Mouse (Mus musculus) thymus, adult 18-20 months (tissue): ENCODE results near the gene Polrmt.

Experiments
- DNase-seq, 2 experiments: peaks; one replicate each; pipeline ENCODE4 v3.0.0; 2022; ENCODE audit warnings: mixed read lengths in 2 of 2

Polrmt gene

DNA sequence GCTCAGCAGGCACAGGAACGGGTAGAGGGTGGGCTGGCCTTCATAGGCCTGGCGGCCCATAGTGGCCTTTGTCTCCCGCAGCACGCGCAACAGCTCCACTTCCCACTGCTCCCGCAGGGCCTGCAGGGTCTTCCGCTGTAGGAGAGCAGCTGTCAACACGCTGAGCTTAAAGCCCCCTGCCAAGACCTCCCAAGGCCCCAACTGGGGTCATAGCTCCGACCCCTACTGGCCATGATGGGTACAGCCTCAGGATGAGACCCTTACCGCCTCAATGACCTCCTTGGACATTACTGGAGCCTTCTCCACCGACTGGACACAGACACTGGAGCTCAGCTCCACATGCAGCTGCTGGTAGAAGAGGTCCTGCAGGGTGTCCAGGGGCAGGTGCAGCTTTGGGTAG lies 5.5 kb downstream of the Polrmt start:
- no peak for DNase-seq

DNA sequence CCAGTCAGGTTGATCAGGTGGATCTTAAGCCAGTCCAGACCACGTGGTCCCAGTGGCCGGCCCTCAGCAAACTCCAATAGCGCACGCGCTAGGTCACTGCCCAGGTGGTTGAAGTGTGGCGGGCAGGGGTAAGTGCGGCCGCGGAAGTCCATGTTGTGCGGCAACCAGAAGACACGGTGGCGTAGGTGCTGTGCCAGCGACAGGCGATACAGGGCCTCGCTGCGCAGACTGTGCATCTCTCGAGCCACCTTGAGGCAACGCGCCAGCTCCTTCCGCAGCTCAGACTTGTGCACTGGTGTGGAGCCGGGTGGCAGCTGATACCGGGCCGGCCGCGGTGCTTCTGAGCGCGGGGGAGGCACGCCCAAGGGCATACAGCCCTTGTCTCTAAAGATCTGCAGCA lies 7.1 kb downstream of the Polrmt start:
- no peak for DNase-seq

DNA sequence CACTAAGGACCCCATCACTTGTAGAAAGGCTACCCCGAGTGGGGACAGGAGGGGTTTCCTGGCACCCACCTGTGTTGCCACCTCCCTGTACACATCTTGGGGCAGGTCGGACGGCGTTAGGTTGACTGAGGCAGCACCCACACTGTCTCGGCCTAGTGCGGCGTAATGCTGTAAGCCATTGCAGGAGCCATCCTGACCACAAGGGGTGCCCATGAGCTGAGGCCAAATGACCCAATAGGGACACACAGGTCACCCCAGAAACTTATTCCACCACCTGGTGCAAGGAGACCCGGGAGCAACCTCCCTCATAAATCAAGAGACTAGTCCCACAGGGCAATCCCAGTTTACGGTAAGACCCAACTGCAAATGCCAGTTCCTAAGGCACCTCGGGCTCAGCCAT lies 8.1 kb downstream of the Polrmt start:
- no peak for DNase-seq

DNA sequence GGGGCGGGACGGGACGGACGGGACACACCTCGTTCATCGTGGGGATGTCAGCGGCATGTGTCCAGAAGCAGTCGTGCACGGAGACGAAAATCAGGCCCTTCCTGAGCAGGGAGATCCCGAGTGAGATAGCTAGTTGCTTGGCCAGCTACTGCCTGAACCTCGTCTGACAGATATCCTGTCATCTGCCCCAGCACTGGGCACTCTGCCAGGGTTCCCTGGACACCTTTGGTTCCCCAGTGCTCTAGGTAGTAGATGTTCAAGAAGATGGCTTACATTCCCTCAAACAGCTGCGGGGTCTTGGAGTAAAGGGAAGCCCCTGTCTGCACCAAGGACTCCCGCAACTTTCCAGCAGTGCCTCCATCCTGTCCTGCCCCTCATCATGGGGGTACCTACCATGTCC lies 9.7 kb downstream of the Polrmt start:
- DNase-seq, result no peak

DNA sequence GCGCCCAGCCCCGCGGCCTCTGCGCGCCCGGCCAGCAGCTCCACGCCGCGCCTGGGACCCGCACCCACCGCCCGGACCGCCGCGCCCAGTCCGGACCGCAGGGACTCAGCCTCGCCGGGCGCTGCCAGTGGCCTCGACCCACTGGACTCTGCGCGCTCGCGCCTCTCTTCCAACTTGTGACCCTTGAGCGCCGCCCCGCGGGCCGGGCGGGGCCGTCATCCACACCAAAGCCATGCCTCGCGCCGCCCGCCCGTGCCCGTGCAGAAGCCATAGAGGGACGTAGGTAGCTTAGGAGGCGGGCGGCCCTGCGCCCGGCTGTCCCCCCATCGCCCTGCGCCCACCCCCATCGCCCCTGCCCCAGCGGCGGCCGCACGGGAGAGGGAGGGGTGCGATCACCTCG lies 11.0 kb downstream of the Polrmt start:
- DNase-seq, result no peak

DNA sequence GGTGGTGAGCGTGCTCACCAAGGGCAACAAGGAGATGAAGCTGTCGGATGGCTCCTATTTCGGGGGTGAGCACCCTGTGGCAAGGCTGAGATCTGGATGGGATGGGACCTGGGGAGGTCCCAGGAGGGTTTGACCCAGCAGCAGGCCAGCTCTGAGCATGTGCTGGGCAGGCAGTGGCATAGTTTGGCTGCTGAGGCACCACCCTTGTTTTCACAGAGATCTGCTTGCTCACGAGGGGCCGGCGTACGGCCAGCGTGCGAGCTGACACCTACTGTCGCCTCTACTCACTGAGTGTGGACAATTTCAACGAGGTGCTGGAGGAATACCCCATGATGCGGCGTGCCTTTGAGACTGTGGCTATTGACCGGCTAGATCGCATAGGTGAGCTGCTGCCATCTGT lies 12.5 kb downstream of the Polrmt start:
- DNase-seq, result no peak

DNA sequence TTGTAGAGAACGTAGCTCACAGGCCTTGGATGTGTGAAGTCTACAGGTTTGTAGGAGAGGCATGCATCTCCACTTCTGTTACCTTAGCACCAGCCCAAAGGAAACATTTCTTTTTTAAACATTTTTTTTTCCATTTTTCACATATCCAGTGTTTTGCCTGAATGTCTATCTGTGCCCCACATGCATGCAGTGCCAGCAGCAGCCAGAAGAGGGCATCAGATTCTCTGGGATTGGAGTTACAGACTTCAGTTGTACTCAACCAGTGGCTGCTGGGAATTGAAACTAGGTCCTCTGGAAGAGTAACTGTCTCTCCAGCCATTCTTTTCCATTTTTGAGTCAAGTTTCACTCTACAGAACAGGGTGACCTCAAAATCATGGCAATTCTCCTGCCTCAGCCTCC lies 13.9 kb downstream of the Polrmt start:
- DNase-seq, result no peak

DNA sequence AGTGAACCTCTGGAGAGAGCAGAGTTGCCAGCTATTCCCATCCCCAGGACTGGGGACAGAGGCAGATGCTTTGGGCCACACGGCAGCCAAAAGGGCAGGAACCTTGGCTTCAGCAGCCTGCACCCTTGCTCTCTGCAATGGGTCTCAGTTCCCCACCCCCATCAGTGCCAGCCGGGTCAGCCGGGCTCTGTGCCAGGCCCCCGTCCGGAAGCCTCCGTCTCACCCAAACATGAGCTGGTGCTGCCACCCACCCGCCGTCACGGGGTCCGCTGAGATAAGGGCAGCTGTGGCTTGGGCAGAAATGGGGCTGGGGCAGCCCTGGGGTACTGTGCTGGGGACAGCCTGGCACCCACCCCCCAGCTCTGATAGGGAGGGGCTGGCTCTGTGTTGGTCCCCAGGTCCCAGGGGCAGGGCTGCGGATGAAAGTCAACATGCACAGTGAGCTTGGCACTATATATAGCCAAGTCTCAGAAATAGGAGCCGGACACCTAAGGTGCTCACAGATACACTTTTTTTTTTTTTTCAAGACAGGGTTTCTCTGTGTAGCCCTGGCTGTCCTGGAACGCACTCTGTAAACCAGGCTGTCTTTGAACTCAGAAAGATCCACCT lies 16.9 kb downstream of the Polrmt start:
- no peak for DNase-seq

DNA sequence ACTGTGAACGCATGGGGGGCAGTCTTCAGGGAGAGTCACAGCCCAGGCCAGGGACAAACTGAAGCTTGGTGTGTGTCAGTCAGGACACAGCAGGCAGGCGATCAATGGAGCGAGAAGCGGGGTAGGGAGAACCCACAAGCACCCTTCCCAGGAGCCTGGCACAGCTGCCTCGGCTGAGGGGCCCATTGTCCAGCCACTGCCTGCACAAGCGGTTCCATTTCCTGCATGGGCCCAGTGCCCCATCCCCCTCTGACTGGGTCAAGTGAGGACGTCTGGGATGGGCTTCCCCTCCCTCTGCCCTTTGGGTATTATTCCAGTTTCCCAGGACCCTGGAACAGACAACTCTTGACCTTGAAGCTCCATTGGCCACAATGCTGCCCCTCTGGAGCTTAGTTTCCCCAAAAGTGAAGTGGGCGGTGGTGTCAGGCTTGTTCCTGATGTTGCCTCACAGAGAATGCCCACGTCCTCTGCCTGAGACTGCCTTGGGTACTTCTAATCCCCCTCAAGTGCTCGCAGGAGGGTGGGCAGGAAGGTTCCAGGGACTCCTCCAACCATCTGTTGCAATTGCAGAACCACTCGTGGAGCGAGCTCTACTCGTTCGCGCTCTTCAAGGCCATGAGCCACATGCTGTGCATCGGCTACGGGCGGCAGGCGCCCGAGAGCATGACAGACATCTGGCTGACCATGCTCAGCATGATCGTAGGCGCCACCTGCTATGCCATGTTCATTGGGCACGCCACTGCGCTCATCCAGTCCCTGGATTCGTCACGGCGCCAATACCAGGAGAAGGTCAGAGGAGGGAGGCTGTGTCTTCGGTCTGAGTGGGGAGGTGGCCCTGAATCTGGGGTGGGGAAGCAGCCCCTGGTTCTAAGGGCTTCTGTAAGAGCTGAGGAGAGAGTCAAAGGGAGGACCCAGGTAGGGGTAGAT lies 17.8 kb downstream of the Polrmt start:
- no peak for DNase-seq

DNA sequence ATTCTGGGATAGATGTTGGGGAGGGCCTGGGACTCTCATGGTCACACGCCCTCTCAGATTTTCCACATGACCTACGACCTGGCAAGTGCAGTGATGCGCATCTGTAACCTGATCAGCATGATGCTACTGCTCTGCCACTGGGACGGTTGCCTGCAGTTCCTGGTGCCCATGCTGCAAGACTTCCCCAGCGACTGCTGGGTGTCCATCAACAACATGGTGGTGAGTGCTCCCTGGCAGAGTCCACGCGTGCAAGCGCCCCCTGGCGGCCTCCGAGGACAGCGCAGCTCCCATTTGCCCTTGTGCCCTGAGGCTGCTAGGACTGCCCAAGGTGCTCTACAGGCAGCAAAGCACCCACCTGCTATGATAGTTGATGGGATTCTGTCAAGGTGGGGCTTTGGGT lies 20.3 kb downstream of the Polrmt start:
- no peak for DNase-seq

DNA sequence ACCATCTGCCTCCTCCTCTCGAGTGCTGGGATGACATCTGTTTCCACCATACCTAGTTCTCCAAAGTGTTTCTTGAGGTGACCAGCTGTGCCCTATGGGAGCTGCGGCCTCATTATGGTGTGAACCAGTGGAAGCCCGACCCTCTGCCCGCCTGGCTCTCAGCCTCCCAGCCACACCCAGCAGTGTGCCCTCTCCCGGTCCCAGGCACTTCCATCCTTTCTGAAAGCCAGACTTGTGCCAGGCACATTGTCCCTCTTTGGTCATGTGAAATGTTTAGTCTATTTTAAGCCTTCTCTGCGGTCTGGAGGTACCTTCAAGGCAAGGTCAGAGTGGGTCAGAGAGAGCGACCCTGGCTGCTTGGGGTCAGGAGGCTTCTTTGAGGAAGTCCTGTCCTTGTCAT lies 22.7 kb downstream of the Polrmt start:
- DNase-seq, result no peak

DNA sequence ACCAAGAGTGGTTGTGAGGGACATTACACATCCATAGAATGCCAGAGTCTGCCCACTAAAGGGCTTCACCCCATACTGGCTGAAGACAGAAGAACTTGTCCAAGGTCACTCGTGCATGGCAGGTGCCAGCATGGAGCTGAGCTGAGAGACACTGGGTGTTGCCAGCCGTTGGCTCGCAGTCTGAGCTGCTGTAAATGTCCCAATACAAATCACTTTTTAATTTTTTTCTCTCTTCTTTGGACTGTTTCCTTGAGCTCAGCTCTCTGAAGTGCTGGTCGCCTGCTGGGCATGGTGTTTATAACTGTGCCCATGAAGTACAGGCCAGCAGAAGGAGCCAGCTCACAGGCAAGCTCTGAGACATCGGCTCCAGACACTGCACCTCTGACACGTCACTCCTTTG lies 23.3 kb downstream of the Polrmt start:
- no peak for DNase-seq

DNA sequence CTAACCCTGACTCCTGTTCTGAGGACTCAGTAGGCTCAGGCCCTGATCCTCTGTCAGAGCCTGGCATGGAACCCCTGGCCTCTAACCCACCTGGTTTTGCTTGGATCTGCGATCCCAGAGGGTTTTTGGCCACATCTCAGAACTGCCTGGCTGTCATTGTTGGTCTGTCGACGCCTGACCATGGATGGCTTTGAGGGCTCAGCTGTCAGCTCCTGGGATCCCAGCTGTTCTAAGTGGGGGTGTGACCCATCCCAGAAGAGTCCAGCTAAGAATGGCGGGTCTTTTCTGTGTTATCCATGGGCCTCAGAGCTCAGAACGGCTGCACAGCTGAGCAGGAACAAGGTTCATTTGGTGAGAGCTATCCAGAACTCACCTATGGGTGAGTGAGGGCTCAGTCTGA lies 25.3 kb downstream of the Polrmt start:
- DNase-seq, result no peak

DNA sequence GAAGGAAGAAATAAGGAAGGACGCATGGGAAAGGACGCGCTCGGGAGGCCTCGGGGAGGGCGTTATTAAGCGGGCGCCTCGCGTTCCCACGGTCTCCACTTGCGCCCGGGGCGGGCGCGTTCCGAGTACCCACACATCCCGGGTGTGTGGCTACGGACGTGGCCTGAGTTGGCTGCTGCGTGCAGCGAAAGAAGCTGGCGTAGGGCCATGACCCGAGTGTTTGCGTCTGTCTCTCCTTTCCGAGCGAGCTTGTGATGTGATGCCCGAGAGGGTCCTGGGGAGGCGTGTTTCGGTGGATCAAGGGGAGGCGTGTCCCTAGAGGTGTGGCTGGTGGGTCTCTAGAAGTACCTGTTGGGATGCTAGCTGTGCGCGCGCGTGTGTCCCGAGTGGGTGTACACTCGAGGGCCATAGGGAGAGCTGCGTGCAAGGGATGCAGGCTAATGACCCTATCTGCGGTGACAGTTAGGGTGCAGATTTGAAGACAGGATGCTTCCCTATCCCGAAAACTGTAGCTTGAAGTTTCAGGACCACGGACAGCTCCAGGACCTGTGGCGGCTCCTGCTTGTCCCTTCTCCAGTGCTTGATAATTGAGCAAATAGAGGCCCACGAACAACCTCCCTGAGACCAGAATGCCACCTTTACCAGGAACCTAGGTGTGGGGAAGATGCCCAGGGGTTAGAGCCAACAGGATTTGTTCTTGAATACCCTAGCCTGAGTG lies 28.6 kb downstream of the Polrmt start:
- no peak for DNase-seq

DNA sequence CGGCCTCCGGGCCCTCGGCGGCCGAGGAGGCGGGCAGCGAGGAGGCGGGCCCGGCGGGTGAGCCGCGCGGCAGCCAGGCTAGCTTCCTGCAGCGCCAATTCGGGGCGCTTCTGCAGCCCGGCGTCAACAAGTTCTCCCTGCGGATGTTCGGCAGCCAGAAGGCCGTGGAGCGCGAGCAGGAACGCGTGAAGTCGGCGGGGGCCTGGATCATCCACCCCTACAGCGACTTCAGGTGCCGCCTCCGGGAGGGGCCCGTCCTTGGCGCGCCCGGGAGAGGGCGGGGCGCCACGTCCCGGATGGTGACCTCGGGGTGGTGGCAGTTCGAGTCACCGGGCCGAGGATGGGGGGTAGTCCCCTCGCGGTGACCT lies 29.4 kb downstream of the Polrmt start:
- no peak for DNase-seq

DNA sequence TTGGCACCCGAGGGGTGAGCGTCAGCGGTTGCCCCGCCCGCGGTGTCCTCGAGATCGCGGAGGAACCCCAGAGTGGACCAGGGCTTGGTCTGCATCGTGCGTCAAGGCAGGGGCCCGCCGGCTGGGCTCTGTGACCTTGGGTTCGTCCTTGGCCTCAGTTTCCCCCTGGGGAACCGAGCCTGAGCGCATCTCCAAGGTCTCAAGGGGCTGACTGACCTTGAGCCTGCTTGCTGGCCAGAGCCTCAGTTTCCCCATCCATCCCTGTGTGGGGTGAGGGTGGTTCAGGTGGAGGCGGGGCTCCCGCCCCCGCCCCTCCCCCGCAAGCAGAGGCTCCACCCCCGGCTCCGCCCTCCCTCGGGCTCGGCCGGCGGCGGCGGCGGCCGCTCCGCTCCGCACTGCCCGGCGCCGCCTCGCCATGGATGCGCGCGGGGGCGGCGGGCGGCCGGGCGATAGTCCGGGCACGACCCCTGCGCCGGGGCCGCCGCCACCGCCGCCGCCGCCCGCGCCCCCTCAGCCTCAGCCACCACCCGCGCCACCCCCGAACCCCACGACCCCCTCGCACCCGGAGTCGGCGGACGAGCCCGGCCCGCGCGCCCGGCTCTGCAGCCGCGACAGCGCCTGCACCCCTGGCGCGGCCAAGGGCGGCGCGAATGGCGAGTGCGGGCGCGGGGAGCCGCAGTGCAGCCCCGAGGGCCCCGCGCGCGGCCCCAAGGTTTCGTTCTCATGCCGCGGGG lies 30.0 kb downstream of the Polrmt start, which contains the start of gene Hcn2:
TSS of gene Hcn2 (plus strand) at position 381 of the 734 bp plus-strand sequence.
- no peak for DNase-seq

DNA sequence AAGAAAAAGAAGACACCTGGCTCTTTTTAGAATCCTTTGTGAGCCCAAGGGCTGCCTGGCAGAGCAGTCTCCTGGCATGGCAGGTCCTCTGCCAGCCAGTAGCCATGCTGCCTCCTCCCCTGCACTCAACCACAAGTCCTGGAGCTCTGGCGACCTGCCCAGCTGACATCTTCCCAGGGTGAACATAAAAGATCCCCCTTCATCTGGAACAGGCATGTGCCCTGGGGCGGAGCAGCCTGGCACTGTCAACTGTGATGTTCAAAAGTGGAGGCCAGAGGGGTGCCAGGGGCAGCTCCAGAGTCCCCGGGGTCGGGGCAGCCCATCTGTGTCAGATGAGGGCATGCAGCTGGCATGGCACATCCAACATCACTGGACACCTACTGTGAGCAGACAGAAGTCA lies 31.4 kb downstream of the Polrmt start:
- no peak for DNase-seq

DNA sequence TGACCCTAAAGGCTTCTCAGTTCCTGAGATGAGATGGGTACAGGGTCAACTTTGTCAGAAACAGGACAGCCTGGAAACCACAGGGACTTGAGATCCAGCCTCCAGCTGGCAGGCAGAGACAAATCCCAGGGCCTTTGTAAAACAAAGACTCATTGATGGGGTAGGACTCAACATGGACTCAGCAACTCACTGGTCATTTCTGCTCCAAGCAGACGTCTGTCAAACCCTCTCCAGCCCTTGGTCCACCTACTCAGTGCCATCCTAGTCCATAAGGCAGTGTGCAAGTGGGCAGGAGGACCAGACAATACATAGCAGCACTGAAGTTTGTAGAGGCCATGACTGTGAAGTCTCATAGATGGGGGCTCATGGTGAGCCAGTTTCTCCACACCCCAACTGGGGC lies 33.2 kb downstream of the Polrmt start:
- no peak for DNase-seq

DNA sequence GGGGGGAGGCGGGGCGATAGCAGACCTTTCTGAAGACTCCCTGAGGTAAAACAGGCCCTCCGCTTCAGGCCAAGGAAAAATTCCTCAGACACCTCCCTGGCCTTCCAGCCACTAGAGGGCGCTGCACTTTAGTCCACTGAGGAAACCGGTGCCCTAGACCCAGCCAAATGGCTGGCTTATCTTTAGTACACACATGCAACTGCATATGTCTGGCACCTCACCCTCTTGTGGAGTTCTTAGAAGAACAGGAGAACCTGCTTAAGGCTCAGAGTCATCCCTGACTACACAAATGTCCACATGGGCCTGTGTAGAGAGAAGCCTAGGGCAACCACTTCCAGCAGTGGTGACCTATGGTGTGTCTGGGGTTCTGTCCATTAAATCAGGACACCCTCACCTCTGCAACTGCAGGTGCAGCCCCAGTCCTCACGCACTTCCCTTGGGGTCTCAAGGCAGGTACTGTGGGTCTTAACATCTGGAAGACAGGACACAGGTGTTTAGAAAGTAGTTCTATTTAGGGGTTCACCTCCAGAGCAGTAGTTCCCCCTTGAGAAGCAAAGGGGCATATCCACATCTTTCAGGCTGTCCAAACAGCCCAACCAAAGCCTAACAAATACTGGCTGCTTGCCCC lies 33.8 kb downstream of the Polrmt start:
- DNase-seq, result no peak

DNA sequence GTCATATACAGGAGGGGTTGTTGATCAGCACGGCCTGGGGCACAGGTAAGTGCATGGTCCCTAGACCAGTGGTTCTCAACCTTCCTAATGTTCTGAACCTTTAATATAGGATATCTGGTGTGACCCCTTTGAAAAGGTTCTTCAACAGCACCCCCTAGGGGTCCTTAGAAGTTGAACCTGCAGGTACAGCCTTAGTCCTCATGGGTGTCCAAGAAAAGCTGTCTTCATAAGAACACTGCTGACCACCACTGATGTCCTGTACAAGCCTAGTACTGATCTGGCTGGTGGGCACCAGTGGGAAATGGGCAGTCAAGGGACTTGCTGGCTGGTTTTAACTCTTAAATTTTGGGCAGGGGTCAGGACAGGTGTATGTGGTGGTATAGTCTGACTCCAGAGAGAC lies 34.4 kb downstream of the Polrmt start:
- DNase-seq, result no peak

DNA sequence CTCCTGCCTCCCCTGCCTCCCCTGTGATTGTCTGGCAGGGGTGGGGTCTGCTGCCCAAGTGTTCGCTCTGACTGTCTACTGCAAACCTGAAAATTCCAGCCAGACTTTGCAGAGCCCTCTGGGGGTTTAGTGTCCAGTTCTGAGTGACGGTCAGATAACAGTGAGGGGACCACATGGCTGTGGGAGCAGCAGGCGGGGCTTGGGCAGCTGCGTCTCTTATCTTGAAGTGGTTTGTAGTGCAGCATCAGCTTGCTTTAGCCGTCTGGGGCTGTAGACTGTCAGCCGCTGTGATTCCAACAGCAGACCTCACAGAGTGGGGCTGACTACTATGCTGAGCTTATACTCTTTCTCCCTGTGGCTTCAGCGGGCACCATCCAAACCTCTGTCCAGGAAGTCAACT lies 37.1 kb downstream of the Polrmt start:
- no peak for DNase-seq

DNA sequence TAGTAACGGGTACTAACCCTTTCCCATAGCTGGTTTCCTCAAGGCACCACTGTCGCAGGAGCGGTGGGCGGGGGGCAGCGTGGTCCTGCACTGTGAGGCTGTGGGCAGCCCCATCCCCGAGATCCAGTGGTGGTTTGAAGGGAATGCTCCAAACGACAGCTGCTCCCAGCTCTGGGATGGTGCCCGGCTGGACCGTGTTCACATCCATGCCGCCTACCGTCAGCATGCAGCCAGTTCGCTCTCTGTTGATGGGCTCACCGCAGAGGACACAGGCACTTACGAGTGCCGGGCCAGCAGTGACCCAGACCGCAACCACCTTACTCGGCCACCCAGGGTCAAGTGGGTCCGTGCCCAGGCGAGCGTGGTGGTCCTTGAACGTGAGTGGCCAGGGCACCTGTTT lies 37.7 kb downstream of the Polrmt start:
- no peak for DNase-seq

DNA sequence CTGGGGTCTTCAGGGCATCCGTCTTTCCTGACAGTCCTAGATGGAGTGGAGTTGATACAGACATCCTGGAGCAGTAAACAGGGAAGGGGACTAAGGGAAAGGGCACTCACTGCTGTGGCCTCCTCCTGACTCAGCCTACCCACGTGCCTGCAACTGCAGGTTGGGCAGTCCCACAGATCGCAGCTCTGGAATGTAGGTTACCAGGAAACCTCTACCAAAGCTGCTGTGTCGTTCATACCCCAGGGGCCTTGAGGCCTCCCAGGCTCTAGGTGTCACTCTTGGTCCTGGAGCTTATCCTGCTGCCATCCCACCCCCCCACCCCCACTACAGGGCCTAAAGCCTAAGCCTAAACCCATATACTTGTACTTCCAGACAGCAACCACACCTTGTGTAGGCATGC lies 38.6 kb downstream of the Polrmt start:
- no peak for DNase-seq
